Mouse (Mus musculus): ENCODE results near the gene Baz2b. TPM values are rescaled to one million over a fixed set of nuclear protein-coding genes. Genes with fewer than 3 reads are reported as not detected.

Baz2b gene
- polyA plus RNA-seq, 1 experiment from 2014 or later: 41.9 TPM

DNA sequence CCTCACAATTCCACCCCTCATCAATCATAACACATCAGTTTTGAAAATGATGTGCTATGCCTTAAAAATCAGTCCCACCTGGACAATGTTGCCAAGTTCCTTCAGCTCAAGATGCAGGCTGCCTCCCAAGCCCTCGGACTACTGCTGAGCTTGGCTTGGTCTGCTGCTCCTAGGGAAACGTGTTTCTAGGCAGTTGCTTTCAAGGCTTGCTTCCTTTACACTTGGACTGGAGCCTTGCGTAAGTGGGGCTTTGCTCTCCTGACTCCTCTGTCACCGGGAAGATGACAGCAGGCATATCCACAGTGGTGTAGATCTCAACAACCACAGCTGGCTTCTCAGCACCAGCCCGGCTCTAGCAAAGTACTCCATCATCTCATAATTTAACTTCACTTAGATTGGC, 138.7 kb downstream of the Baz2b start:
- Histone ChIP-seq H3K4me2 (no peak overlapping the region), H3K36me3 (peaks cover 16% of the 10 kb centered on the region), H3K4me3 (no peak overlapping the region), H3K27ac (replicated peaks) (no peak overlapping the region), H3K9ac (no peak overlapping the region), H3K27me3 (replicated peaks) (no peaks in the 10 kb centered on the region), H3K9me3 (no peaks in the 10 kb centered on the region), H3K4me1 (peaks cover 8% of the 10 kb centered on the region)
- no peak for ATAC-seq (ENCODE audit: extremely low read depth, insufficient number of reproducible peaks, low FRiP score, low TSS enrichment)
- 74% methylated on average over 5 of the region's 5 CpGs for WGBS

DNA sequence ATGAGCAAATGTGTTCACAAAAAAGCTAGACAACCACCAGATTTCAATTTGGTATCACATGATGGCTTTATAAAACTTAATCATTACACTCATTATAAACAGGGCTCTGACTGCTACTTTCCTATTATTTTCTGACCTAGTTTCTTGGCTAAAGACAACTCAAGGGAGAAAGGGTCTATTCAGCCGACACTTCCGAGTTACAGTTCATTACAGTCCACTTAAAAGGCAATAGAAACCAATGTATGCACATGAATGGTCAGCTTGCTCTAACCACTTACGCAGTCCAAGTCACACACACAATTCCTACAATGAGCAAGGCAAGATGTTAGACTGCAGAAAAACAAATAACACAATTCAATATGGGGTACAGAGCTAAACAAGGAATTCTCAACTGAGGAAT, 141.2 kb downstream of the Baz2b start:
- Histone ChIP-seq H3K27me3 (replicated peaks) (no peaks in the 10 kb centered on the region), H3K4me3 (no peak overlapping the region), H3K9ac (no peak overlapping the region), H3K27ac (replicated peaks) (no peak overlapping the region), H3K4me2 (no peak overlapping the region), H3K36me3 (peaks cover 25% of the 10 kb centered on the region), H3K9me3 (0 out of 2 replicates have a peak, but pooled peaks cover 7% of the 10 kb centered on the region), H3K4me1 (peaks cover 6% of the 10 kb centered on the region)
- no peak for ATAC-seq (ENCODE audit: extremely low read depth, insufficient number of reproducible peaks, low FRiP score, low TSS enrichment)
- 86% methylated on average over 3 of the region's 3 CpGs for WGBS

DNA sequence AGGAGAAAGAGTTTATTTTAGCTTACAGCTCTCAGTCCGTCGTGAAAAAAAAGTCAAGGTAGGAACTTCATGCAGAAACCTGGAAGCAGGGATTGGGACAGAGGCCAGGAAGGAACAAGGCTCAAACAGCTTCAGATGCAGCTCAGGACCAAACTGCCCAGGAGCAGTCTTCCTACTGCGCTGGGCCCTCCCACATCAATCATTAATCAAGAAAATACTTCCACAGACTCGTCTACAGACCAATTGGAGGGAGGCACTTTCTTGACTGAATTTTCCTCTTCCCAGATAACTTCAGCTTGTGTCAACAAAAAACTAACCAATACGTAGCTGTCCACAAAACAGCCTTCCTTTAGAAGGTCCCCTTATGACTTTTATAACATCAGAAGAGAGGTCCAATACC, 144.2 kb downstream of the Baz2b start:
- Histone ChIP-seq H3K27ac (replicated peaks) (no peak overlapping the region), H3K9me3 (0 out of 2 replicates have a peak, but pooled peaks cover 11% of the 10 kb centered on the region), H3K9ac (no peak overlapping the region), H3K4me1 (no peaks in the 10 kb centered on the region), H3K4me3 (no peak overlapping the region), H3K27me3 (replicated peaks) (no peaks in the 10 kb centered on the region), H3K36me3 (peaks cover 28% of the 10 kb centered on the region), H3K4me2 (no peak overlapping the region)
- WGBS: 86% methylated on average over 5 of the region's 5 CpGs
- no peak for ATAC-seq (ENCODE audit: extremely low read depth, insufficient number of reproducible peaks, low FRiP score, low TSS enrichment)

GRCm38 (mm10) chr2:60060185-60060775, 149.4 kb downstream of the Baz2b start:
- Histone ChIP-seq H3K4me1 (peaks cover 18% of the 10 kb centered on the region), H3K36me3 (peaks cover 28% of the 10 kb centered on the region), H3K4me2 (no peak overlapping the region), H3K27me3 (replicated peaks) (no peaks in the 10 kb centered on the region), H3K27ac (replicated peaks) (no peak overlapping the region), H3K4me3 (no peak overlapping the region), H3K9me3 (0 out of 2 replicates have a peak, but pooled peaks cover 11% of the 10 kb centered on the region), H3K9ac (no peak overlapping the region)
- WGBS: 93% methylated on average over 1 of the region's 1 CpGs
- no peak for ATAC-seq (ENCODE audit: extremely low read depth, insufficient number of reproducible peaks, low FRiP score, low TSS enrichment)

- peaks cover 18% of the 10 kb centered on the region for H3K36me3 ChIP-seq
- no peak overlapping the region for H3K4me2 ChIP-seq
- H3K4me3 ChIP-seq: no peak overlapping the region
- no peak overlapping the region for H3K9ac ChIP-seq
- no peaks in the 10 kb centered on the region for H3K27me3 ChIP-seq (replicated peaks)
- ATAC-seq (ENCODE audit: extremely low read depth, insufficient number of reproducible peaks, low FRiP score, low TSS enrichment): no peak
- H3K27ac ChIP-seq (replicated peaks): no peak overlapping the region
- 0 out of 2 replicates have a peak, but pooled peaks cover 7% of the 10 kb centered on the region for H3K9me3 ChIP-seq
- H3K4me1 ChIP-seq: peaks cover 28% of the 10 kb centered on the region
- WGBS: 81% methylated on average over 5 of the region's 5 CpGs
Measured at GRCm38 (mm10) chr2:60059300-60059699, 150.3 kb downstream of the Baz2b start.

DNA sequence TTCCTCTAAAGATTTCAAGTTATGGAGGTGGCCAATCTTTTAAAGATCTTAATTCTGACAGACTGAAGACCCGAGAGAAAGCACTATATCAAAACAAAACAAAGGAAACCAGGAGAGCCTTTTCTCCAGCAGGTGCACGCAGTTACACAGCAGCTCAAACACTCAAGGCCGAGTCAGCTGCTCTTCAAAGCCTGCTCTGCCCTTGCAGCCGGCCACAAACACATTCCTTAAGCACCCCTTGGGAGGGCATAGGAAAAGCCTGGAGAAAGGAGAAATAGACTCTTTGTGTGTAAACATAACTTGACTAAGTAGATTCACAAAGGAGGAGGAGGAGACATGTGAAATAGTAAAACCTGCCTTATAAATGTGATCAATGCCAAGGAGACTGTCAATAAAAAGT, 153.6 kb downstream of the Baz2b start:
- 0 out of 2 replicates have a peak, but pooled peaks cover 2% of the 10 kb centered on the region for H3K36me3 ChIP-seq
- H3K4me1 ChIP-seq: peaks cover 52% of the 10 kb centered on the region
- no peaks in the 10 kb centered on the region for H3K9me3 ChIP-seq
- no peaks in the 10 kb centered on the region for H3K27me3 ChIP-seq (replicated peaks)
- no peak overlapping the region for H3K4me3 ChIP-seq
- WGBS: 27% methylated on average over 4 of the region's 4 CpGs
- H3K27ac ChIP-seq (replicated peaks): no peak overlapping the region; the same call in 1 of the 2 replicates
- no peak for ATAC-seq (ENCODE audit: extremely low read depth, insufficient number of reproducible peaks, low FRiP score, low TSS enrichment)
- H3K4me2 ChIP-seq: no peak overlapping the region
- peak overlapping the region; percentile 25; the same call in 1 of the 2 replicates for H3K9ac ChIP-seq

- H3K27ac ChIP-seq (replicated peaks): no peak overlapping the region
- H3K4me2 ChIP-seq: no peak overlapping the region
- no peaks in the 10 kb centered on the region for H3K27me3 ChIP-seq (replicated peaks)
- H3K9me3 ChIP-seq: no peaks in the 10 kb centered on the region
- 0 out of 2 replicates have a peak, but pooled peaks cover 2% of the 10 kb centered on the region for H3K36me3 ChIP-seq
- peaks cover 63% of the 10 kb centered on the region for H3K4me1 ChIP-seq
- no peak overlapping the region for H3K9ac ChIP-seq
- H3K4me3 ChIP-seq: no peak overlapping the region
- no peak for ATAC-seq (ENCODE audit: extremely low read depth, insufficient number of reproducible peaks, low FRiP score, low TSS enrichment)
- whole genome bisulfite sequencing: 63% methylated on average over 10 of the region's 10 CpGs
Measured at GRCm38 (mm10) chr2:60054808-60055535, 154.7 kb downstream of the Baz2b start.

DNA sequence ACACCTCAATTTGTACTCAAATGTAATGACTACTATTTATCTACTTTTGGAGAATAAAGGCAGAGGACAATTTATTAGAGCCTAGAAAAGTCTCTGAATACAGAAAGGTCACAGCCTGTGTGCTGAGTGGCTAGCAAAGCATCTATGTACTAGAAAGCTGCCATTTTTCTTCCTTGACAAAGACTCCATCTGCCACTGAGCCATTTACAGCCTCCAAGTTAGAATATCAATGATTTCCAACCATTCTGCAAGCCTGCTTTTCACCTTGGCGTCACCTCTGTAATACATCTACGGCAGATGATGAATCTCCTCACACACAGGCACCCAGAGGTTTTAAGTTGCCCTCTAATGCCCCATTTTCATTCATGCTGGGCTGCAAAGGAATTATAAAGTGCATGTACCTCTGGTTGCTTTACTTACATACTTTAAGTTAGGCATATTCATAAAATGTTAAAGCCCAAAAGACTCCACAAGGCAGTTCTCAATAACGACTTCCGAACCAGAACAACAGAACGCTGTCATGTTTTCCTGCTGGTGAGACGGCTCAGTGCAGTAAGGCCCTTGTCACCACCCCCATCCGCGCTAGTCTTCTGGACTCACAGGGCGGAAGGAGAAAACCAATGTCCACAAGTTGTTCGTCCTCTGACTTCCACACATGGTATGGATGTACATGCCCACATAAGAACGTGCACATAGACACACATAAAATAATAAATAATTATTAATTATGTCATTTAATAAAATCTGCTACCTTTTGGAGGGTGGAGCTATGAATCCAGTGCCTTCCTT, 156.2 kb downstream of the Baz2b start:
- Histone ChIP-seq H3K27me3 (replicated peaks) (no peaks in the 10 kb centered on the region), H3K4me2 (no peak overlapping the region), H3K4me1 (peaks cover 64% of the 10 kb centered on the region), H3K4me3 (no peak overlapping the region), H3K36me3 (no peaks in the 10 kb centered on the region), H3K9me3 (no peaks in the 10 kb centered on the region), H3K9ac (no peak overlapping the region), H3K27ac (replicated peaks) (no peak overlapping the region)
- ATAC-seq (ENCODE audit: extremely low read depth, insufficient number of reproducible peaks, low FRiP score, low TSS enrichment): no peak
- WGBS: 78% methylated on average over 11 of the region's 11 CpGs

DNA sequence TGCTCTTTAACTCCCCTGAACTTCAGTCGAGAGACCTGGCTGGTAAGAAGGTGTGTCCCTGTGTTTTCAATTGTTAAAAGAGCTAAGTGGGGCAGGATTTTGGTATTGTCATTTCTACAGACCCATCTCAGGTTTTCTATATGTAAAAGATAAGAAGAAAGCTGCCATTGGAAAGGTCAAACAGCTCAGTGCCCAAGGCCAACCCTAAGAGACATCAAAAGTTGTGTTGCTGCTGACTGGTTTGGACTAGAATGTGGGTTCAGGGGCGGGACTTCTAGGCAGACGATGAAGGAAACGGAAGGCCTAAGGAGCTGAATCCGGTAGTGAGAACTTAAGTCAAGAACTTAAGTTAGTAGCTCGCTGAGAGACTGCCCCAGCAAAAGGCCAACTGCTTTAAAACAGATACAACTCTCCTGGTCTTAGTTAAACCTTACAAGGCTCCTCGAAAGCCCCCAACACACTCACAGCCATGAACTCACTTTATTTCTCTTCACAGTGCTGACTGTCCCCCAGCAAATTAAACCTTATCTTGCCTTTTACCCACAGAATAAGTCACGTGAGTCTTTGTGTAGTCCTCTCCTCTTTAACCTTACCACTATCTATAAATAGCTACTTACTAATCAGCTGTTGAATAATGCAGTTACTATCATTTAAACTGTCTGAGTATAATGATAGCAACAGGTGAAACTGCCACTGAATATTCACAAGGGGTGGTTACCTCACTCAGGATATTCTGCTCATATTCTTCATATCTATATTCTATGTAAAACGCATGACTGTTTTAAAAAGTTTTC, 158.8 kb downstream of the Baz2b start:
- Histone ChIP-seq H3K27me3 (replicated peaks) (no peaks in the 10 kb centered on the region), H3K9ac (no peak overlapping the region), H3K9me3 (no peaks in the 10 kb centered on the region), H3K4me1 (peaks cover 71% of the 10 kb centered on the region), H3K4me3 (no peak overlapping the region), H3K4me2 (0 out of 2 replicates have a peak overlapping the region, but pooled peaks have one; percentile 9), H3K36me3 (no peaks in the 10 kb centered on the region), H3K27ac (replicated peaks) (peak overlapping the region; percentile 51)
- no peak for ATAC-seq (ENCODE audit: extremely low read depth, insufficient number of reproducible peaks, low FRiP score, low TSS enrichment)
- 62% methylated on average over 9 of the region's 9 CpGs for WGBS

GRCm38 (mm10) chr2:60049889-60050288, 159.8 kb downstream of the Baz2b start:
- no peak for ATAC-seq (ENCODE audit: extremely low read depth, insufficient number of reproducible peaks, low FRiP score, low TSS enrichment)
- no peak overlapping the region for H3K4me3 ChIP-seq
- H3K36me3 ChIP-seq: peaks cover 2% of the 10 kb centered on the region; the same call in 1 of the 2 replicates
- no peak overlapping the region for H3K9ac ChIP-seq
- H3K9me3 ChIP-seq: no peaks in the 10 kb centered on the region
- no peak overlapping the region for H3K4me2 ChIP-seq
- H3K27ac ChIP-seq (replicated peaks): no peak overlapping the region
- peaks cover 62% of the 10 kb centered on the region for H3K4me1 ChIP-seq
- no peaks in the 10 kb centered on the region for H3K27me3 ChIP-seq (replicated peaks)
- 89% methylated on average over 4 of the region's 4 CpGs for WGBS

GRCm38 (mm10) chr2:60049351-60049750, 160.3 kb downstream of the Baz2b start:
- Histone ChIP-seq H3K4me3 (no peak overlapping the region), H3K27ac (replicated peaks) (no peak overlapping the region), H3K4me1 (peaks cover 56% of the 10 kb centered on the region), H3K9ac (no peak overlapping the region), H3K4me2 (no peak overlapping the region), H3K9me3 (no peaks in the 10 kb centered on the region), H3K27me3 (replicated peaks) (no peaks in the 10 kb centered on the region), H3K36me3 (peaks cover 6% of the 10 kb centered on the region; the same call in 1 of the 2 replicates)
- WGBS: 92% methylated on average over 9 of the region's 9 CpGs
- ATAC-seq (ENCODE audit: extremely low read depth, insufficient number of reproducible peaks, low FRiP score, low TSS enrichment): no peak
